Mouse (Mus musculus): ENCODE data around the gene Mgat1.

DNA sequence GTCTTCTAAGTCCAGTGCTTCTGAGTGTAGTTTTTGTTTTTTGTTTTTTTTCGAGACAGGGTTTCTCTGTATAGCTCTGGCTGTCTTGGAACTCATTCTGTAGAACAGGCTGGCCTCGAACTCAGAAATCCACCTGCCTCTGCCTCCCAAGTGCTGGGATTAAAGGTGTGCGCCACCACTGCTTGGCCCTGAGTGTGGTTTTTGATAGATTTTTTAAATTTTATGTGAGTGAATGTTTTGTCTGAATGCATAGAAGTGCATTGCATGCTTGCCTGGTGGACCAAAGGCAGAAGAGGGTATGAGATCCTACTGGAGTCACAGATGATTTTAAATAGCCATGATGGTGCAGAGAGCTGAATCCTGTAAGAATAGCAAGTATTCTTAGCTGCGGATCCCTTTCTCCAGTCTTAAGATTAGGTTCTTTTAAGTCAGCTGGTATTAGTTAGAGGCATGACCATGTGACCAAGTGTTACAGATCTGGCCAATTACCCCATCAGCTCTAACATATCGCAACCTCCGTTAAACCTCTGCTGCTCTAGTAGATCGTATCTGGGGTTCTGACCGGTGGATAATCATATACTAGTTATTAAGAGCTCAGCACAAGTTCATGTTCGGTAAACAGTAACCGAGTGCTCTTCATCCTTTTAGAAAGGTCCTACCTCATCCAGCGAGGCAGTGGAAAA, 906 bp upstream of the Mgat1 start:
- TF ChIP-seq CTCF (conservative IDR thresholded peaks at IDR 0.05; ENCODE audit: low read length) (no peak), POU5F1 (IDR thresholded peaks at IDR 0.05; ENCODE audit: borderline replicate concordance, low read length) (no peak)
